Mouse (Mus musculus): ENCODE data around the gene Efna5. TPM values are rescaled to one million over a fixed set of nuclear protein-coding genes. Genes with fewer than 3 reads are reported as not detected.

The Efna5 gene
- polyA plus RNA-seq, 1 experiment from 2014 or later: 30.3 TPM

- Histone ChIP-seq H3K27ac (no peak overlapping the region), H3K4me3 (replicated peaks) (no peak overlapping the region), H3K27me3 (replicated peaks) (no peaks in the 10 kb centered on the region), H3K4me1 (replicated peaks) (0 out of 2 replicates have a peak, but pooled peaks cover 4% of the 10 kb centered on the region), H3K36me3 (no peaks in the 10 kb centered on the region), H3K4me2 (replicated peaks) (no peak overlapping the region), H3K9me3 (no peaks in the 10 kb centered on the region), H3K9ac (no peak overlapping the region)
- 88% methylated on average over 1 of the region's 1 CpGs for WGBS
- no peak for ATAC-seq
Observed at GRCm38 (mm10) chr17:62680737-62681136, 200.4 kb downstream of the Efna5 start.

GRCm38 (mm10) chr17:62676832-62677231 lies 204.3 kb downstream of the Efna5 start:
- no peaks in the 10 kb centered on the region for H3K27me3 ChIP-seq (replicated peaks)
- no peak overlapping the region for H3K4me2 ChIP-seq (replicated peaks)
- ATAC-seq: no peak
- H3K9me3 ChIP-seq: no peaks in the 10 kb centered on the region
- H3K27ac ChIP-seq: no peak overlapping the region
- 0 out of 2 replicates have a peak, but pooled peaks cover 6% of the 10 kb centered on the region for H3K4me1 ChIP-seq (replicated peaks)
- no peak overlapping the region for H3K9ac ChIP-seq
- 66% methylated on average over 6 of the region's 6 CpGs for WGBS
- H3K36me3 ChIP-seq: no peaks in the 10 kb centered on the region
- no peak overlapping the region for H3K4me3 ChIP-seq (replicated peaks)

- H3K27ac ChIP-seq: no peak overlapping the region
- no peak overlapping the region for H3K4me3 ChIP-seq (replicated peaks)
- ATAC-seq: no peak
- no peaks in the 10 kb centered on the region for H3K9me3 ChIP-seq
- H3K4me2 ChIP-seq (replicated peaks): no peak overlapping the region
- H3K36me3 ChIP-seq: no peaks in the 10 kb centered on the region
- WGBS: 33% methylated on average over 6 of the region's 6 CpGs
- no peak overlapping the region for H3K9ac ChIP-seq
- 0 out of 2 replicates have a peak, but pooled peaks cover 6% of the 10 kb centered on the region for H3K4me1 ChIP-seq (replicated peaks)
- no peaks in the 10 kb centered on the region for H3K27me3 ChIP-seq (replicated peaks)
Observed at GRCm38 (mm10) chr17:62676409-62676808, 204.7 kb downstream of the Efna5 start.

- H3K36me3 ChIP-seq: no peaks in the 10 kb centered on the region
- no peak overlapping the region for H3K27ac ChIP-seq
- 0 out of 2 replicates have a peak, but pooled peaks cover 6% of the 10 kb centered on the region for H3K4me1 ChIP-seq (replicated peaks)
- ATAC-seq: no peak
- no peak overlapping the region for H3K4me2 ChIP-seq (replicated peaks)
- WGBS: 38% methylated on average over 5 of the region's 5 CpGs
- no peak overlapping the region for H3K9ac ChIP-seq
- no peaks in the 10 kb centered on the region for H3K9me3 ChIP-seq
- no peak overlapping the region for H3K4me3 ChIP-seq (replicated peaks)
- H3K27me3 ChIP-seq (replicated peaks): no peaks in the 10 kb centered on the region
Observed at GRCm38 (mm10) chr17:62675811-62676255, 205.3 kb downstream of the Efna5 start.

GRCm38 (mm10) chr17:62672068-62672467 lies 209.0 kb downstream of the Efna5 start:
- WGBS: 54% methylated on average over 8 of the region's 8 CpGs
- no peaks in the 10 kb centered on the region for H3K36me3 ChIP-seq
- no peaks in the 10 kb centered on the region for H3K9me3 ChIP-seq
- ATAC-seq: no peak
- H3K4me3 ChIP-seq (replicated peaks): no peak overlapping the region
- H3K27me3 ChIP-seq (replicated peaks): no peaks in the 10 kb centered on the region
- no peak overlapping the region for H3K4me2 ChIP-seq (replicated peaks)
- 0 out of 2 replicates have a peak, but pooled peaks cover 6% of the 10 kb centered on the region for H3K4me1 ChIP-seq (replicated peaks)
- no peak overlapping the region for H3K27ac ChIP-seq
- no peak overlapping the region for H3K9ac ChIP-seq

GRCm38 (mm10) chr17:62666761-62667160 lies 214.4 kb downstream of the Efna5 start:
- H3K27ac ChIP-seq: no peak overlapping the region
- H3K9me3 ChIP-seq: no peaks in the 10 kb centered on the region
- 84% methylated on average over 6 of the region's 6 CpGs for WGBS
- ATAC-seq: no peak
- no peaks in the 10 kb centered on the region for H3K4me1 ChIP-seq (replicated peaks)
- H3K36me3 ChIP-seq: no peaks in the 10 kb centered on the region
- H3K9ac ChIP-seq: no peak overlapping the region
- H3K4me3 ChIP-seq (replicated peaks): no peak overlapping the region
- no peak overlapping the region for H3K4me2 ChIP-seq (replicated peaks)
- H3K27me3 ChIP-seq (replicated peaks): no peaks in the 10 kb centered on the region

- Histone ChIP-seq H3K9me3 (no peaks in the 10 kb centered on the region), H3K27me3 (replicated peaks) (no peaks in the 10 kb centered on the region), H3K4me1 (replicated peaks) (no peaks in the 10 kb centered on the region), H3K36me3 (no peaks in the 10 kb centered on the region), H3K9ac (no peak overlapping the region), H3K4me3 (replicated peaks) (no peak overlapping the region), H3K27ac (no peak overlapping the region), H3K4me2 (replicated peaks) (no peak overlapping the region)
- 84% methylated on average over 7 of the region's 7 CpGs for WGBS
- ATAC-seq: no peak
Observed at GRCm38 (mm10) chr17:62665823-62666222, 215.3 kb downstream of the Efna5 start.

- H3K4me3 ChIP-seq (replicated peaks): no peak overlapping the region
- H3K9ac ChIP-seq: no peak overlapping the region
- H3K27ac ChIP-seq: no peak overlapping the region
- no peaks in the 10 kb centered on the region for H3K36me3 ChIP-seq
- no peak overlapping the region for H3K4me2 ChIP-seq (replicated peaks)
- WGBS: 76% methylated on average over 2 of the region's 2 CpGs
- no peak for ATAC-seq
- no peaks in the 10 kb centered on the region for H3K27me3 ChIP-seq (replicated peaks)
- no peaks in the 10 kb centered on the region for H3K4me1 ChIP-seq (replicated peaks)
- no peaks in the 10 kb centered on the region for H3K9me3 ChIP-seq
Observed at GRCm38 (mm10) chr17:62664709-62665108, 216.4 kb downstream of the Efna5 start.

- WGBS: 43% methylated on average over 7 of the region's 7 CpGs
Observed at GRCm38 (mm10) chr17:62661801-62662200, 219.3 kb downstream of the Efna5 start.

GRCm38 (mm10) chr17:62659501-62660175 lies 221.5 kb downstream of the Efna5 start:
- Histone ChIP-seq H3K4me1 (replicated peaks) (peaks cover 13% of the 10 kb centered on the region), H3K4me3 (replicated peaks) (no peak overlapping the region), H3K27ac (no peak overlapping the region), H3K36me3 (no peaks in the 10 kb centered on the region), H3K9ac (no peak overlapping the region), H3K27me3 (replicated peaks) (no peaks in the 10 kb centered on the region), H3K4me2 (replicated peaks) (no peak overlapping the region), H3K9me3 (no peaks in the 10 kb centered on the region)
- ATAC-seq: no peak
- 90% methylated on average over 14 of the region's 14 CpGs for WGBS

More at GRCm38 (mm10) chr17:62661801-62662200, 219.3 kb downstream of the Efna5 start:
- Histone ChIP-seq H3K4me3 (replicated peaks) (no peak overlapping the region), H3K9ac (no peak overlapping the region), H3K9me3 (no peaks in the 10 kb centered on the region), H3K27me3 (replicated peaks) (no peaks in the 10 kb centered on the region), H3K4me1 (replicated peaks) (peaks cover 3% of the 10 kb centered on the region; the same call in 1 of the 2 replicates), H3K27ac (no peak overlapping the region), H3K4me2 (replicated peaks) (no peak overlapping the region), H3K36me3 (no peaks in the 10 kb centered on the region)
- ATAC-seq: no peak

- no peaks in the 10 kb centered on the region for H3K27me3 ChIP-seq (replicated peaks)
- 56% methylated on average over 12 of the region's 12 CpGs for WGBS
- no peak for ATAC-seq
- no peak overlapping the region for H3K4me2 ChIP-seq (replicated peaks)
- H3K9me3 ChIP-seq: no peaks in the 10 kb centered on the region
- no peak overlapping the region for H3K4me3 ChIP-seq (replicated peaks)
- H3K4me1 ChIP-seq (replicated peaks): peaks cover 13% of the 10 kb centered on the region
- H3K9ac ChIP-seq: no peak overlapping the region
- no peak overlapping the region for H3K27ac ChIP-seq
- H3K36me3 ChIP-seq: no peaks in the 10 kb centered on the region
Observed at GRCm38 (mm10) chr17:62657832-62658630, 223.1 kb downstream of the Efna5 start.

- Histone ChIP-seq H3K4me2 (replicated peaks) (no peak overlapping the region), H3K9me3 (no peaks in the 10 kb centered on the region), H3K36me3 (no peaks in the 10 kb centered on the region), H3K27me3 (replicated peaks) (no peaks in the 10 kb centered on the region), H3K4me3 (replicated peaks) (no peak overlapping the region), H3K9ac (no peak overlapping the region), H3K4me1 (replicated peaks) (peaks cover 13% of the 10 kb centered on the region), H3K27ac (no peak overlapping the region)
- no peak for ATAC-seq
- 67% methylated on average over 7 of the region's 7 CpGs for WGBS
Observed at GRCm38 (mm10) chr17:62657051-62657450, 224.1 kb downstream of the Efna5 start.
